Mouse (Mus musculus) heart, embryonic 16.5 days (tissue): ENCODE results near the gene Camk1d. TPM values are rescaled to one million over a fixed set of nuclear protein-coding genes. Genes with fewer than 3 reads are reported as not detected.

Experiments used
- ATAC-seq: fragments of 200-750 bp; cut with Nextera tagmentation; replicated peaks from 2 replicates; pipeline ENCODE4 v1.8.0; 2017; ENCODE audit warnings: moderate number of reproducible peaks; ENCODE audit not compliant: insufficient read depth, low FRiP score; ENCODE audit errors: extremely low read depth
- H3K27ac ChIP-seq: fragments of 300-500 bp; sonication (generic); 2 replicates; pipeline ENCODE4 v1.5.1; 2014; ENCODE audit warnings: mild to moderate bottlenecking, low read length, control low read depth, moderate library complexity
- H3K27me3 ChIP-seq: fragments of 300-500 bp; sonication (generic); 2 replicates; pipeline ENCODE4 v1.6.1; 2014; ENCODE audit warnings: low read length, mixed read lengths; ENCODE audit not compliant: control insufficient read depth, insufficient read depth
- H3K36me3 ChIP-seq: fragments of 300-500 bp; sonication (generic); 2 replicates; pipeline ENCODE4 v1.6.1; 2014; ENCODE audit not compliant: control insufficient read depth, insufficient read depth
- H3K4me1 ChIP-seq: fragments of 300-500 bp; sonication (generic); 2 replicates; pipeline ENCODE4 v1.6.1; 2014; ENCODE audit warnings: low read length, mixed read lengths; ENCODE audit not compliant: control insufficient read depth, insufficient read depth
- H3K4me2 ChIP-seq: fragments of 300-500 bp; sonication (generic); 2 replicates; pipeline ENCODE4 v1.6.1; 2014; ENCODE audit warnings: low read depth, mild to moderate bottlenecking, control low read depth, low read length
- H3K4me3 ChIP-seq: fragments of 300-500 bp; sonication (generic); 2 replicates; pipeline ENCODE4 v1.5.1; 2014; ENCODE audit warnings: mild to moderate bottlenecking, control low read depth, low read length
- H3K9ac ChIP-seq: fragments of 300-500 bp; sonication (generic); 2 replicates; pipeline ENCODE4 v1.6.1; 2014; ENCODE audit warnings: low read length, control low read depth
- H3K9me3 ChIP-seq: fragments of 300-500 bp; sonication (generic); replicated peaks from 2 replicates; pipeline ENCODE4 v1.6.1; 2016; ENCODE audit warnings: low read length; ENCODE audit not compliant: control insufficient read depth
- WGBS: fragments of 180-500 bp; shearing (Covaris S2); extraction: QIAGEN DNeasy Blood & Tissue Kit; methylation state at CpG from one replicate; pipeline ENCODE4 v1.1.7; 2014; 5-methylcytosine and 5-hydroxymethylcytosine counted together
- polyA plus RNA-seq: library from polyadenylated mRNA; unstranded; fragments of >200 nt; fragmentation: Nextera tagmentation; extraction: Ambion mirVana; gene quantifications from 2 replicates; pipeline ENCODE4 v1.2.1, GENCODE M21; 2015

Gene Camk1d
- polyA plus RNA-seq, 1 experiment from 2014 or later: 5.9 TPM

DNA sequence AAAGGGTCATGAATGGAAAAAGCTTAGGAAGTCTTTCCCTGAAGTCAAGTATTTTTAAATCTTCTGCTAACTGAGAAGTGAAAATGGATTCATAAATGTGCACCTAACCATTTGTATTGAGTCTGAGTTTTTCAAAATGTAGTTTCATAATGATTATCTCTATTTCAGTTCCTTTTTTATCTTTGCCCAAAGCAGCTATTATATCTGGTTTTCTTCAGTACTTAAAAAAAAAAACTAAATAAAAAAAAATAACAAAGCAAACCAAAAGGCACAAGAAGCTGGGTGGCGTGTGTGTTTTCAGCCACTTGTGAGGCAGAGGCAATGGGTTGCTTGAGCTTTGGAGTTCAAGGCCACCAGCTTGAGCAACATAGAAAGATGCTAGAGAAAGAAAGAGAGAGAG lies 26.6 kb upstream of the Camk1d start:
- H3K9me3 ChIP-seq: no peaks in the 10 kb centered on the region
- H3K4me2 ChIP-seq: no peak overlapping the region
- H3K27me3 ChIP-seq: no peaks in the 10 kb centered on the region
- no peak overlapping the region for H3K27ac ChIP-seq
- H3K36me3 ChIP-seq: no peaks in the 10 kb centered on the region
- WGBS: 76% methylated on average over 1 of the region's 1 CpGs
- no peak overlapping the region for H3K4me3 ChIP-seq
- no peaks in the 10 kb centered on the region for H3K4me1 ChIP-seq
- ATAC-seq: no peak
- H3K9ac ChIP-seq: no peak overlapping the region

DNA sequence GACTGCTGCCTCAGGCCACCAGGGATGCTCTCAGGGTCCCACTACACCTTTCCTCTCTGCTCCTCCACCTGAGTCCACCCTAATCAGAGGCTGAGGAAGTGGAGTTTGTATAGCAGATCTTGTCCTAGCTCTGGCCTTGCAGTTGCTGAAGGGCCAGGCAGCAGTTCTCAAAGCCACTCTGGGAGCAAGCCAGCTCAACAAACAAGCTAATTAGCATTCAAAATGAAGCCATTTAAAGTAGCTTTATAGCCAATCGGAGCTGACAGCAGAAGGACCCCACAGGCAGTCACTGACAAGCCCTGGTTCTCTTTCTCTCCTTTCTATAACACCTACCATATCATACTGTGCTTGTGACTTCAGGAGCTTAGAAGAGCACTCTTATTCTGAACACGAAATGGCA lies 21.6 kb upstream of the Camk1d start:
- Histone ChIP-seq H3K4me3 (no peak overlapping the region), H3K27me3 (no peaks in the 10 kb centered on the region), H3K4me2 (no peak overlapping the region), H3K36me3 (no peaks in the 10 kb centered on the region), H3K9ac (no peak overlapping the region), H3K9me3 (no peaks in the 10 kb centered on the region), H3K27ac (no peak overlapping the region), H3K4me1 (no peaks in the 10 kb centered on the region)
- no peak for ATAC-seq
- 35% methylated on average over 2 of the region's 2 CpGs for WGBS

DNA sequence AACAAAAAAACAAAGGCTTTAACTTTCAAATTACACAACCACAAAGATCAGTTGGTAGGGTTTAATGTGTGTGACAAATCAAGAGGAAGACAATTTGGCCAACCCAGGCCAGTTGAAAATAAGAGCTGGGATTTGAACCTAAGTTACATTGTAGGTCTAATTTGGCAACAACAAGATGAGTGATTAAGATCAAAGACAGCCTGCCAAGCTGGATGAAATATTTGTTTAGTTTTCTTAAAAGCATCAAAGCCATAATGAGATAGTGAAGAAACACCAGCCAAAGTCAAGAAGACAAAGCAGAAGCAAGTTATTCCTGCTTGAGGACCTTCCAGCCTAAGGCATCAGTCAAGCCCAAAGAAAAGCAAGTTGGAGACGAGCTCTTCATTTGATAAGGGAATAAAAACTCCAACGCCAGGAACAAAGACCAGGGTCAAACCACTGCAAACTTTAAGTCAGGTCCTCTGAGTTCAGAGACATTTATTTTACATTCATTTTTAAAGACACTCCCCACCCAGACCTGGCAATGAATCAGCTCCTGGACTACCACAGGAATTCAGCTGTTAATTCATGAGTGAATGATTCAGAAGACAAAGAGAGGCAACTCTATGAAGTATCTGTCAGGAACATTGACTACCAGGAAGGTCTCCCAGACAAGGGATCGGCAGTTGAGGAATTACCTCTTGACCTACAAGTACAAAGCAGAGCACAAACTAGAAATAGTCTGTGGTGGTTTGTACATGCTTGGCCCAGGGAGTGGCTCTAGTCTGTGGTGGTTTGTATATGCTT lies 19.2 kb upstream of the Camk1d start:
- no peak for ATAC-seq
- WGBS: 64% methylated on average over 3 of the region's 3 CpGs

DNA sequence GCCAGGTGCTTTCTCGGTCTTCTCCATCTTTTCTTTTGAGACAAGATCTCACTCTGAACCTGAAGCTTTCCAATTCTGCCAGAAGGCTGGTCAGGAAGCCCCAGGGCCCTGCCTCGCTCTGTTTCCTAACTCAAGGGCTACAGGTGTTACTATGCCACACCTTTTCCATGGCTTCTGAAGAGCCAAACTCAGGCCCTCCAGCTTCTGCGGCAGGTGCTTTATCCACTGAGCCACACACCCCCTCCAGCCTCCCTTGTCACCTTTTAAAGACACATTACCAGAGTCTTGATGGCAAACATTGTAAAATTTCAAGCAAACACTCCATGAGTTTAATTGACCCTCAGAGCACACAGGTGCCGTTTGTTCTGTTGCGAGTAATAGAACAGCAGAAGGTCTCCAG lies 17.7 kb upstream of the Camk1d start:
- no peak overlapping the region for H3K27ac ChIP-seq
- no peak for ATAC-seq
- H3K4me2 ChIP-seq: no peak overlapping the region
- H3K36me3 ChIP-seq: no peaks in the 10 kb centered on the region
- no peaks in the 10 kb centered on the region for H3K9me3 ChIP-seq
- no peaks in the 10 kb centered on the region for H3K4me1 ChIP-seq
- WGBS: 84% methylated on average over 5 of the region's 5 CpGs
- H3K27me3 ChIP-seq: no peaks in the 10 kb centered on the region
- no peak overlapping the region for H3K9ac ChIP-seq
- H3K4me3 ChIP-seq: no peak overlapping the region

More for the DNA sequence above, 19.2 kb upstream of the Camk1d start:
- no peaks in the 10 kb centered on the region for H3K27me3 ChIP-seq
- H3K27ac ChIP-seq: no peak overlapping the region
- H3K4me3 ChIP-seq: no peak overlapping the region
- no peaks in the 10 kb centered on the region for H3K4me1 ChIP-seq
- no peaks in the 10 kb centered on the region for H3K36me3 ChIP-seq
- H3K9ac ChIP-seq: no peak overlapping the region
- no peak overlapping the region for H3K4me2 ChIP-seq
- no peaks in the 10 kb centered on the region for H3K9me3 ChIP-seq

GRCm38 (mm10) chr2:5730364-5730792 lies 16.1 kb upstream of the Camk1d start:
- Histone ChIP-seq H3K9ac (no peak overlapping the region), H3K36me3 (no peaks in the 10 kb centered on the region), H3K4me3 (no peak overlapping the region), H3K27me3 (no peaks in the 10 kb centered on the region), H3K27ac (no peak overlapping the region), H3K4me2 (no peak overlapping the region), H3K9me3 (no peaks in the 10 kb centered on the region), H3K4me1 (no peaks in the 10 kb centered on the region)
- ATAC-seq: no peak
- 66% methylated on average over 15 of the region's 15 CpGs for WGBS

DNA sequence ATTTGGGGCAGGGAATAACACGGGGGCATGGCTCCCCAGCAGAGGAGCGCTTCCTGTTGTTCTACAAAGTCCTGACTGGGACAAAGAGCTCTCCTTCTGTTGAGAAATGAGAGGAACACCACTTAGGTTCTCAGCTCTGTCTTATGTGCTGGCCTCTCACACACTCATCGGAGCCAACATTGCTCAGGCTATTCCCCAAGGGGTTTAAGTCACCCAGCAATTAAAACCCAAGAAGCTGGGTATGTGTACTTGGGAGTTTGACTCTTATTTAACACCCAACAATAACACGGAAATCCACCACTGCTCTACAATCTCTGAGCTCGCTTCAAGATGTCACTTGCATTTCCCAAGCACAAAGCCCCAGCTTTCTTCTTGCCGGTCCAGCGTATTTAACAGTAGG lies 15.6 kb upstream of the Camk1d start:
- Histone ChIP-seq H3K27me3 (no peaks in the 10 kb centered on the region), H3K27ac (no peak overlapping the region), H3K36me3 (no peaks in the 10 kb centered on the region), H3K4me2 (no peak overlapping the region), H3K9me3 (no peaks in the 10 kb centered on the region), H3K9ac (no peak overlapping the region), H3K4me3 (no peak overlapping the region), H3K4me1 (no peaks in the 10 kb centered on the region)
- no peak for ATAC-seq
- 62% methylated on average over 7 of the region's 7 CpGs for WGBS

DNA sequence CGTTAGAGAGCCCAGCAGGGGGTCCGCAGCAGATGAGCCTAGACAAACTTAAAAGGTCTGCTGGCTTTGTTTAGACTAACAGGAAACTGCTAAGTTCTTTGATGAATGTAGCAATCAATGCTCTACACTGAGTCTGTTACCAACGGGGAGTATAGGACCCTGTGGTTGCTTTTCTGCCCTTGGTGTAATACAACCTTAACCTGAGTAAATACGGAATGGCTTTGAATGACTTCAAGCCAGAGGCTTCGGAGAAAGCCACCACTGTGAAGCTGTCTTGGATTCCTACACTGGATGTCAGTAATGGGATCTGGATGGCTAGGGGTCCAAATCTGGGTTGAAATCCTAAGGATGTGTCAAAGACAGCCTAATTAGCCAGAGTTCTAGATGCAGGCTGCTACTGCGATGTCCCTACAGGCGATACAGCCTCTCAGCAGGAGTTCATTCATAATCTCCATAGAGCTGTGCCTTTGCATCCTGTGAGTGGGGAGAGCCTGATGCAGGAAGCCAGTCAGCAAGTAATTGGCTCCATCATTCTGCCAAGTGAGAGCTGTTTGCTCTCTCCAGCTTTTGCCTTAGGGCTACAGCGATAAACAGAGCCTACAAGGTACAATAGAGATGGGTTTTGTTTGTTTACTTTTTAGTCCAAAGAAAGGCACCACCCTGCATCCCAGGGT lies 10.8 kb upstream of the Camk1d start:
- Histone ChIP-seq H3K4me1 (no peaks in the 10 kb centered on the region), H3K27me3 (no peaks in the 10 kb centered on the region), H3K9ac (no peak overlapping the region), H3K36me3 (no peaks in the 10 kb centered on the region), H3K4me2 (no peak overlapping the region), H3K27ac (no peak overlapping the region), H3K9me3 (no peaks in the 10 kb centered on the region), H3K4me3 (no peak overlapping the region)
- 30% methylated on average over 8 of the region's 8 CpGs for WGBS
- no peak for ATAC-seq

DNA sequence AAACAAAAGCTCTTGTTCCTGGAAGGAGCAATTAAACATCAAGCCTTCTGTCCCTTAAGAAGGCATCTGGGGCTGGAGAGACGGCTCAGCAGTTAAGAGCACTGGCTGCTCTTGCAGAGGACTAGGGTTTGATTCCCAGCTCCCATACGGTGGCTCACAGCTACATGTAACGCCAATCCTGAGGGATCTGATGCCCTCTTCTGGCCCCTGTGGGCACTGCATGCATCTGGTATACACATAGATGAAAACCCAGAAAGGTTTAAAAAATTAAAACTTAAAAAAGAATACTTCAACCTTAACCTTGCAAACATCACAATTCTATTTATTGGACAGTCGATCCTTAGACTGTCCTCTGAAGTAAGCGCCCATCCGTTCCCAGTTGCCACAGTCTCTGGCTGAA lies 3.4 kb upstream of the Camk1d start:
- H3K27me3 ChIP-seq: peaks cover 7% of the 10 kb centered on the region
- H3K36me3 ChIP-seq: no peaks in the 10 kb centered on the region
- H3K9ac ChIP-seq: no peak overlapping the region
- H3K27ac ChIP-seq: no peak overlapping the region
- peaks cover 4% of the 10 kb centered on the region; the same call in 1 of the 2 replicates for H3K9me3 ChIP-seq
- H3K4me2 ChIP-seq: no peak overlapping the region
- WGBS: 90% methylated on average over 6 of the region's 6 CpGs
- H3K4me3 ChIP-seq: no peak overlapping the region
- no peak for ATAC-seq
- peaks cover 12% of the 10 kb centered on the region for H3K4me1 ChIP-seq

- no peak overlapping the region for H3K4me3 ChIP-seq
- no peak overlapping the region for H3K9ac ChIP-seq
- H3K4me1 ChIP-seq: peaks cover 12% of the 10 kb centered on the region
- ATAC-seq: no peak
- no peak overlapping the region for H3K4me2 ChIP-seq
- peaks cover 4% of the 10 kb centered on the region; the same call in 1 of the 2 replicates for H3K9me3 ChIP-seq
- H3K27me3 ChIP-seq: peaks cover 11% of the 10 kb centered on the region
- H3K36me3 ChIP-seq: no peaks in the 10 kb centered on the region
- no peak overlapping the region for H3K27ac ChIP-seq
- WGBS: 45% methylated on average over 2 of the region's 2 CpGs
Measured at GRCm38 (mm10) chr2:5715544-5715943, 1.2 kb upstream of the Camk1d start.
